Comparison of ENCODE assay signal across 19 mouse cellular contexts in the genomic region with DNA sequence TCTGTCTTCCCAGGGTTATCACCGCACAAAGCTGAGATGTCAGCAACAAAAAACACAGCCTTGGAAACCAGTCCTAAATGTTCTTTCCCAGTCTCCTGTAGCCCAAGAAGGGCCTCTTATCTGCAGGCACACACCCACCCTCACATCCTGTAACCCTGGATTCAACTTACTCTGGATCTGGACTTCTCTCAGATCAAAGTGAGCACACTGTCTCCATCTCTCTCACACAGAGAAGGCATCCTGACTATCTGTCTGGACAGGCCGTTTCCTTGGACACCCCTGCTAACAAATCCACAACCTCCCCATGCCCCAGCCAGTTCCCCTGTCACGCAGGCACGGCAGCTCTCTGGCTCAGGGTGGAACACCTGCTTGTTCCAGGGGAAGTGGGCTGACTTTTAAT. TPM values are rescaled to one million over a fixed set of nuclear protein-coding genes. Genes with fewer than 3 reads are reported as not detected.
A peak's percentile ranks its signal among the peaks of the same experiment; 100 is the strongest.
DNase-seq lines count a peak whose midpoint lies in the region; ATAC-seq and TF ChIP-seq lines count a peak whose summit lies in the region.
"Had no signal": no experiment of that assay in that cellular context is flagged by ENCODE, and none has a peak within 500 bp of the region (broad histone marks: within the 10 kb centered on the region; RNA-seq: fewer than 3 reads in every experiment).

No protein-coding gene starts in this region.

- no peak for TF ChIP-seq RAD21 in MEL (IDR thresholded peaks at IDR 0.05; ENCODE audit: low read depth, low read length)

- no peaks in the 10 kb centered on the region for H3K79me2 ChIP-seq in MEL (ENCODE audit: control insufficient read depth, insufficient read depth, low read length, poor library complexity)

- H3K4me1 ChIP-seq in heart, embryonic 15.5 days (replicated peaks), result peaks cover 8% of the 10 kb centered on the region
- peaks cover 33 to 52% of the 10 kb centered on the region in 2 experiments for H3K4me1 ChIP-seq in MEL (ENCODE audit: control insufficient read depth in 1 of 2, insufficient read depth in 2 of 2, low read length in 2 of 2)
- H3K4me1 ChIP-seq: forebrain, embryonic 10.5 days had no signal

- H3K4me2 ChIP-seq in heart, embryonic 15.5 days, result no peak overlapping the region
- H3K4me2 ChIP-seq: hindbrain, embryonic 15.5 days; midbrain, embryonic 11.5 days had no signal

- 28% methylated on average over 4 of the region's 4 CpGs for WGBS in heart, embryonic 15.5 days

- no peaks in the 10 kb centered on the region for H3K27me3 ChIP-seq in heart, embryonic 15.5 days
- no peaks in the 10 kb centered on the region for H3K27me3 ChIP-seq in MEL (ENCODE audit: control insufficient read depth in 1 of 2, insufficient read depth in 2 of 2, low read length in 2 of 2)
- H3K27me3 ChIP-seq: hindbrain, embryonic 15.5 days had no signal

- H3K27ac ChIP-seq in heart, embryonic 15.5 days, result no peak overlapping the region
- H3K27ac ChIP-seq in MEL (ENCODE audit: control insufficient read depth, low read depth, low read length), result 0 out of 2 replicates have a peak overlapping the region, but pooled peaks have one; percentile 10
- H3K27ac ChIP-seq: forebrain, embryonic 10.5 days; hindbrain, embryonic 15.5 days; layer of hippocampus, adult 2 months; limb, embryonic 10.5 days; macrophage had no signal

- H3K36me3 ChIP-seq in heart, embryonic 15.5 days, result no peaks in the 10 kb centered on the region
- H3K36me3 ChIP-seq in MEL (ENCODE audit: control insufficient read depth in 1 of 2, insufficient read depth in 2 of 2, low read length in 2 of 2), result peaks cover 0 to 39% of the 10 kb centered on the region in 2 experiments; a peak in 2 of 4 replicates
- H3K36me3 ChIP-seq: forebrain, embryonic 10.5 days; hindbrain, embryonic 15.5 days; limb, embryonic 10.5 days had no signal

- ATAC-seq in heart, embryonic 15.5 days (replicated peaks; ENCODE audit: insufficient number of reproducible peaks, insufficient read depth, low FRiP score, low read depth), result peak; percentile 41; the same call in 1 of the 2 replicates
- peak; percentile 22; the same call in 1 of the 2 replicates for ATAC-seq in granulocyte monocyte progenitor cell, adult 5-6 weeks (replicated peaks; ENCODE audit: poor library complexity, severe bottlenecking)
- ATAC-seq in megakaryocyte progenitor cell, adult 5-6 weeks (replicated peaks; ENCODE audit: poor library complexity), result peak; percentile 61

- TF ChIP-seq EP300 in MEL (IDR thresholded peaks at IDR 0.05; ENCODE audit: low read depth in 1 of 2, low read length in 2 of 2), result peak; percentile 67 to 68; a peak in 3 of 4 replicates

- H3K9me3 ChIP-seq in heart, embryonic 15.5 days (replicated peaks), result no peaks in the 10 kb centered on the region
- H3K9me3 ChIP-seq in MEL (replicated peaks; ENCODE audit: insufficient read depth, low read length), result no peaks in the 10 kb centered on the region
- H3K9me3 ChIP-seq: forebrain, embryonic 10.5 days; hindbrain, embryonic 15.5 days; limb, embryonic 10.5 days had no signal

- intact Hi-C loops in heart, postnatal 10 days (cut with DNase I), result no loop called here

- TF ChIP-seq CTCF in MEL (IDR thresholded peaks at IDR 0.05 in 2 of 3, conservative IDR thresholded peaks at IDR 0.05 in 1 of 3; ENCODE audit: control insufficient read depth in 1 of 3, insufficient read depth in 1 of 3, low read depth in 2 of 3, low read length in 3 of 3, poor library complexity in 1 of 3, severe bottlenecking in 1 of 3), result no peak

- no peak for TF ChIP-seq POLR2A in MEL (IDR thresholded peaks at IDR 0.05; ENCODE audit: control insufficient read depth in 1 of 2, insufficient read depth in 1 of 2, low read depth in 1 of 2, low read length in 2 of 2, poor library complexity in 1 of 2)

- no peak overlapping the region for H3K9ac ChIP-seq in heart, embryonic 15.5 days
- no peak overlapping the region for H3K9ac ChIP-seq in MEL (ENCODE audit: control insufficient read depth, low read depth, low read length, poor library complexity, severe bottlenecking)
- H3K9ac ChIP-seq: hindbrain, embryonic 15.5 days had no signal

- no peak overlapping the region for H3K4me3 ChIP-seq in heart, embryonic 15.5 days
- no peak overlapping the region for H3K4me3 ChIP-seq in MEL (ENCODE audit: control insufficient read depth in 1 of 2, insufficient read depth in 1 of 2, low read depth in 2 of 2, low read length in 2 of 2)
- H3K4me3 ChIP-seq: forebrain, embryonic 10.5 days; hindbrain, embryonic 15.5 days; layer of hippocampus, adult 2 months; limb, embryonic 10.5 days had no signal

- DNase-seq in heart, postnatal 10 days, result no peak
- peak; percentile 67 for DNase-seq in MEL (ENCODE audit: low read depth, low spot score)
- no peak for DNase-seq in cerebellum, postnatal 10 days
- no peak for DNase-seq in urinary bladder, postnatal 14 days (ENCODE audit: low spot score)
- DNase-seq: adrenal gland, postnatal 25 days; cerebellum, adult 9-10 months; gastrocnemius, postnatal 25 days; kidney, adult 2 months; kidney, postnatal 14 days had no signal

TF ChIP-seq in MEL, 35 proteins besides CTCF, POLR2A, EP300 and RAD21:
- peak; percentile 31; the same call in 1 of the 2 replicates for TF ChIP-seq SIN3A (IDR thresholded peaks at IDR 0.05; ENCODE audit: low read length)
- TF ChIP-seq UBTF (IDR thresholded peaks at IDR 0.05; ENCODE audit: borderline replicate concordance, insufficient read depth, low read depth, low read length), result no peak
- peak; percentile 78 for TF ChIP-seq TCF12 (IDR thresholded peaks at IDR 0.05; ENCODE audit: low read depth, low read length)
- TF ChIP-seq CHD1 (IDR thresholded peaks at IDR 0.05; ENCODE audit: low read depth, low read length), result no peak
- peak; percentile 80 for TF ChIP-seq GATA1 (IDR thresholded peaks at IDR 0.05; ENCODE audit: low read depth, low read length)
- TF ChIP-seq ZMIZ1 (IDR thresholded peaks at IDR 0.05; ENCODE audit: low read depth, low read length), result no peak
- TF ChIP-seq POLR2AphosphoS5 (IDR thresholded peaks at IDR 0.05; ENCODE audit: borderline replicate concordance, low read depth, low read length), result no peak
- peak; percentile 65; the same call in 1 of the 2 replicates for TF ChIP-seq RCOR1 (IDR thresholded peaks at IDR 0.05; ENCODE audit: low read depth, low read length)
- no peak for TF ChIP-seq E2F4 (IDR thresholded peaks at IDR 0.05; ENCODE audit: borderline replicate concordance, low read depth, low read length)
- TF ChIP-seq ZKSCAN1 (IDR thresholded peaks at IDR 0.05; ENCODE audit: low read depth, low read length), result no peak
- no peak for TF ChIP-seq BHLHE40 (IDR thresholded peaks at IDR 0.05; ENCODE audit: borderline replicate concordance, low read depth, low read length)
- no peak for TF ChIP-seq USF2 (IDR thresholded peaks at IDR 0.05; ENCODE audit: borderline replicate concordance in 1 of 2, insufficient read depth in 1 of 2, low read depth in 1 of 2, low read length in 2 of 2)
- no peak for TF ChIP-seq ELF1 (IDR thresholded peaks at IDR 0.05; ENCODE audit: low read depth, low read length)
- TF ChIP-seq MXI1 (IDR thresholded peaks at IDR 0.05; ENCODE audit: low read depth, low read length), result no peak
- no peak for TF ChIP-seq ZNF384 (IDR thresholded peaks at IDR 0.05; ENCODE audit: low read depth, low read length)
- no peak for TF ChIP-seq NELFE (IDR thresholded peaks at IDR 0.05; ENCODE audit: low read depth, low read length)
- TF ChIP-seq TAL1 (IDR thresholded peaks at IDR 0.05; ENCODE audit: low read length), result peak; percentile 94
- TF ChIP-seq MEF2A (IDR thresholded peaks at IDR 0.05; ENCODE audit: extremely low read depth, insufficient replicate concordance, low read depth, low read length, poor library complexity, severe bottlenecking), result no peak

RNA-seq across cellular contexts. Expression of gene Mapkapk3, which starts 17.4 kb away (rescaled TPM):
- polyA plus RNA-seq in heart, embryonic 15.5 days (2015; fragmentation: Nextera tagmentation; extraction: Ambion mirVana), result 6.9 and 12.9 TPM in 2 replicates
- total RNA-seq in heart, postnatal 10 days (2021), result 10 to 100 TPM; 22.1 to 23.3 TPM
- 36.0 and 49.9 TPM in 2 replicates for total RNA-seq in MEL (2012; rRNA removed)
- polyA plus RNA-seq in MEL (2012; ENCODE audit: insufficient read depth in 1 of 2, insufficient read length in 2 of 2, low read depth in 1 of 2, low replicate concordance in 2 of 2, missing spikeins in 1 of 2), result 10 to 100 TPM in 1 of 2 experiments, not detected in 1; 42.3 TPM
- total RNA-seq in granulocyte monocyte progenitor cell, adult 5-6 weeks (2014; fragmentation: Nextera tagmentation), result 186 and 231 TPM in 2 replicates
- total RNA-seq in granulocyte monocyte progenitor cell, adult 5-6 weeks (2017), result 191 and 207 TPM in 2 replicates
- 100 and 115 TPM in 2 replicates for total RNA-seq in megakaryocyte progenitor cell, adult 5-6 weeks (2015)
- 175 and 186 TPM in 2 replicates for total RNA-seq in megakaryocyte progenitor cell, adult 5-6 weeks (2017)

RNA-seq across cellular contexts. Expression of gene Cish, which starts 23.5 kb away (rescaled TPM):
- 31.1 and 36.3 TPM in 2 replicates for polyA plus RNA-seq in heart, embryonic 15.5 days (2015; fragmentation: Nextera tagmentation; extraction: Ambion mirVana)
- total RNA-seq in heart, postnatal 10 days (2021), result 100 to 1,000 TPM; 212 to 269 TPM
- total RNA-seq in MEL (2012; rRNA removed), result 5.1 and 10.0 TPM in 2 replicates
- polyA plus RNA-seq in MEL (2012; ENCODE audit: insufficient read depth in 1 of 2, insufficient read length in 2 of 2, low read depth in 1 of 2, low replicate concordance in 2 of 2, missing spikeins in 1 of 2), result 10 to 100 TPM in 1 of 2 experiments, not detected in 1; 24.5 TPM
- 0.24 and 18.2 TPM in 2 replicates for total RNA-seq in granulocyte monocyte progenitor cell, adult 5-6 weeks (2014; fragmentation: Nextera tagmentation)
- total RNA-seq in granulocyte monocyte progenitor cell, adult 5-6 weeks (2017), result 0.09 and 0.36 TPM in 2 replicates
- total RNA-seq in megakaryocyte progenitor cell, adult 5-6 weeks (2015), result 0.51 and 0.86 TPM in 2 replicates
- 0.21 and 0.34 TPM in 2 replicates for total RNA-seq in megakaryocyte progenitor cell, adult 5-6 weeks (2017)

RNA-seq across cellular contexts. Expression of gene Dock3, which starts 40.6 kb away (rescaled TPM):
- polyA plus RNA-seq in heart, embryonic 15.5 days (2015; fragmentation: Nextera tagmentation; extraction: Ambion mirVana), result 0.11 and 0.20 TPM in 2 replicates
- total RNA-seq in heart, postnatal 10 days (2021), result 1 to 10 TPM; 1.1 to 1.4 TPM
- total RNA-seq in MEL (2012; rRNA removed), result 0.08 TPM in 1 of 2 replicates, not detected in the other
- polyA plus RNA-seq in MEL (2012; ENCODE audit: insufficient read depth in 1 of 2, insufficient read length in 2 of 2, low read depth in 1 of 2, low replicate concordance in 2 of 2, missing spikeins in 1 of 2), result under 1 TPM in 1 of 2 experiments, not detected in 1; 0.03 TPM
- total RNA-seq in granulocyte monocyte progenitor cell, adult 5-6 weeks (2014; fragmentation: Nextera tagmentation), result 0.39 TPM in 1 of 2 replicates, not detected in the other
- 0.05 and 0.17 TPM in 2 replicates for total RNA-seq in granulocyte monocyte progenitor cell, adult 5-6 weeks (2017)
- total RNA-seq in megakaryocyte progenitor cell, adult 5-6 weeks (2015), result 1.2 TPM in 1 of 2 replicates, not detected in the other
- total RNA-seq in megakaryocyte progenitor cell, adult 5-6 weeks (2017), result not detected in 2 replicates
- total RNA-seq: liver, adult 2 months had no signal
- polyA plus RNA-seq: liver, adult 2 months had no signal

Comparison
In these comparisons a context has a peak if more than half of its experiments do, and no peak if none do; other contexts are left out.
1. RNA of gene Cish, which starts 23.5 kb away (total RNA-seq): 212 to 269 TPM in heart, postnatal 10 days; 5.1 to 10.0 TPM in MEL, 0.21 to 0.86 TPM in megakaryocyte progenitor cell, adult 5-6 weeks and 0.09 to 18.2 TPM in granulocyte monocyte progenitor cell, adult 5-6 weeks; every median in the first group is over 10 times any median in the second.
2. Peak in every context shown above with its lines, with median percentiles within 50 percentile points of each other: ATAC-seq.